Mouse (Mus musculus) CH12.LX (cell line): ENCODE measurements around the gene Ccar1. TPM values are rescaled to one million over a fixed set of nuclear protein-coding genes. Genes with fewer than 3 reads are reported as not detected.

Experiments used
- DNase-seq: peaks from one replicate; pipeline ENCODE4 v3.0.0-alpha.2; 2013; ENCODE audit errors: extremely low read depth
- H3K27ac ChIP-seq: 2 replicates; pipeline ENCODE4 v1.5.1; 2012; ENCODE audit warnings: low read depth, mild to moderate bottlenecking, control low read depth, moderate library complexity; ENCODE audit not compliant: insufficient read depth
- H3K27me3 ChIP-seq: replicated peaks from 2 replicates; pipeline ENCODE3; 2012; ENCODE audit warnings: inconsistent platforms
- H3K36me3 ChIP-seq, 2 experiments: replicated peaks in 1 of 2; 2 replicates each; pipeline versions ENCODE3 to v1.6.1; 2012; ENCODE audit warnings: inconsistent platforms in 1 of 2, low read length in 1 of 2, mild to moderate bottlenecking in 1 of 2, mixed read lengths in 1 of 2, moderate library complexity in 1 of 2; ENCODE audit not compliant: control insufficient read depth in 1 of 2, insufficient read depth in 1 of 2
- H3K4me1 ChIP-seq, 2 experiments: 2 replicates each; pipeline ENCODE4 v1.6.1; 2012; ENCODE audit warnings: inconsistent platforms in 1 of 2, moderate library complexity in 1 of 2; ENCODE audit not compliant: insufficient read depth in 2 of 2, control insufficient read depth in 1 of 2
- H3K4me2 ChIP-seq: 2 replicates; pipeline ENCODE4 v1.6.1; 2012; ENCODE audit warnings: low read depth, mild to moderate bottlenecking, control low read depth; ENCODE audit not compliant: poor library complexity, insufficient read depth, severe bottlenecking
- H3K4me3 ChIP-seq, 3 experiments: fragments of 150-350 bp in 1 of 3; sonication (generic) in 1 of 3; replicated peaks in 1 of 3; 2 replicates each; pipeline versions ENCODE3 to v1.5.1; 2011 to 2012; ENCODE audit warnings: low read depth in 2 of 3, low read length in 2 of 3, mild to moderate bottlenecking in 2 of 3, moderate library complexity in 2 of 3, control low read depth in 1 of 3, improper control_type of control experiment in 1 of 3, inconsistent platforms in 1 of 3, mixed read lengths in 1 of 3; ENCODE audit not compliant: poor library complexity in 1 of 3
- H3K79me2 ChIP-seq: replicated peaks from 2 replicates; pipeline ENCODE4 v1.6.1; 2012; ENCODE audit warnings: mild to moderate bottlenecking, moderate library complexity; ENCODE audit not compliant: control insufficient read depth, poor library complexity, insufficient read depth, severe bottlenecking; ENCODE audit errors: extremely low read depth
- H3K9ac ChIP-seq: 2 replicates; pipeline ENCODE4 v1.6.1; 2012; ENCODE audit warnings: low read depth, mild to moderate bottlenecking, control low read depth, moderate library complexity; ENCODE audit not compliant: insufficient read depth
- H3K9me3 ChIP-seq: replicated peaks from 2 replicates; pipeline ENCODE3; 2012; ENCODE audit warnings: low read length, inconsistent platforms, mixed read lengths
- CHD2 ChIP-seq: IDR thresholded peaks from 2 replicates; pipeline ENCODE4 v1.6.1; 2011; ENCODE audit warnings: low read length, improper control_type of control experiment
- ELF1 ChIP-seq: IDR thresholded peaks from 2 replicates; pipeline ENCODE4 v1.6.1; 2014; ENCODE audit warnings: low read depth, mild to moderate bottlenecking, inconsistent platforms, low read length, improper control_type of control experiment
- EP300 ChIP-seq: IDR thresholded peaks from 2 replicates; pipeline ENCODE4 v1.6.1; 2011; ENCODE audit warnings: low read length, improper control_type of control experiment
- ETS1 ChIP-seq: conservative IDR thresholded peaks from 2 replicates; pipeline ENCODE4 v1.6.1; 2012; ENCODE audit warnings: low read depth, mild to moderate bottlenecking, inconsistent platforms, low read length, improper control_type of control experiment, moderate library complexity
- GABPA ChIP-seq: IDR thresholded peaks from 2 replicates; pipeline ENCODE4 v1.6.1; 2012; ENCODE audit warnings: low read depth, low read length, improper control_type of control experiment, inconsistent platforms; ENCODE audit not compliant: insufficient replicate concordance
- JUND ChIP-seq: conservative IDR thresholded peaks from 2 replicates; pipeline ENCODE4 v1.6.1; 2011; ENCODE audit warnings: low read depth, low read length, improper control_type of control experiment
- MAZ ChIP-seq: IDR thresholded peaks from 2 replicates; pipeline ENCODE4 v1.6.1; 2012; ENCODE audit warnings: low read depth, mild to moderate bottlenecking, inconsistent platforms, low read length, improper control_type of control experiment, moderate library complexity
- MEF2A ChIP-seq: IDR thresholded peaks from 2 replicates; pipeline ENCODE4 v1.6.1; 2014; ENCODE audit warnings: low read depth, mild to moderate bottlenecking, inconsistent platforms, low read length, improper control_type of control experiment, borderline replicate concordance
- MXI1 ChIP-seq: IDR thresholded peaks from 2 replicates; pipeline ENCODE4 v1.6.1; 2011; ENCODE audit warnings: mild to moderate bottlenecking, low read depth, low read length, improper control_type of control experiment
- NELFE ChIP-seq: IDR thresholded peaks from 2 replicates; pipeline ENCODE4 v1.6.1; 2011; ENCODE audit warnings: low read depth, low read length, improper control_type of control experiment
- NRF1 ChIP-seq: IDR thresholded peaks from 2 replicates; pipeline ENCODE4 v1.6.1; 2014; ENCODE audit warnings: low read depth, mild to moderate bottlenecking, inconsistent platforms, low read length, improper control_type of control experiment, moderate library complexity
- PAX5 ChIP-seq: IDR thresholded peaks from 2 replicates; pipeline ENCODE4 v1.6.1; 2012; ENCODE audit warnings: low read length, inconsistent platforms, mixed read lengths
- POLR2AphosphoS2 ChIP-seq: IDR thresholded peaks from 2 replicates; pipeline ENCODE4 v1.6.1; 2011; ENCODE audit warnings: low read depth, low read length, improper control_type of control experiment
- RCOR1 ChIP-seq: conservative IDR thresholded peaks from 2 replicates; pipeline ENCODE4 v1.6.1; 2012; ENCODE audit warnings: low read depth, mild to moderate bottlenecking, inconsistent platforms, low read length, improper control_type of control experiment
- SIN3A ChIP-seq: IDR thresholded peaks from 2 replicates; pipeline ENCODE4 v1.6.1; 2012; ENCODE audit warnings: low read length, improper control_type of control experiment, inconsistent platforms
- SMC3 ChIP-seq: IDR thresholded peaks from 2 replicates; pipeline ENCODE4 v1.6.1; 2011; ENCODE audit warnings: low read depth, low read length, improper control_type of control experiment
- TCF12 ChIP-seq: IDR thresholded peaks from 2 replicates; pipeline ENCODE4 v1.6.1; 2014; ENCODE audit warnings: low read depth, mild to moderate bottlenecking, inconsistent platforms, low read length, improper control_type of control experiment
- USF1 ChIP-seq: IDR thresholded peaks from 2 replicates; pipeline ENCODE4 v1.6.1; 2014; ENCODE audit warnings: low read depth, mild to moderate bottlenecking, inconsistent platforms, low read length, improper control_type of control experiment
- ZKSCAN1 ChIP-seq: IDR thresholded peaks from 2 replicates; pipeline ENCODE4 v1.6.1; 2012; ENCODE audit warnings: low read depth, inconsistent platforms, low read length, improper control_type of control experiment, borderline replicate concordance
- ZMIZ1 ChIP-seq: IDR thresholded peaks from 2 replicates; pipeline ENCODE4 v1.6.1; 2012; ENCODE audit warnings: low read depth, mild to moderate bottlenecking, inconsistent platforms, low read length, improper control_type of control experiment
- dilution Hi-C: fragments of 300-500 bp; cut with MboI; formaldehyde crosslinking; loops from 2 replicates; pipeline ENCODE4 v1.14.3; 2020; ENCODE audit warnings: low sequenced_read_pairs; ENCODE audit not compliant: extremely low pct_unique_long_range_greater_than_20kb, extremely low pct_ligation_motif_present
- in situ Hi-C: fragments of 300-500 bp; cut with MboI; formaldehyde crosslinking; loops from 3 replicates; pipeline ENCODE4 v1.14.3; 2019; ENCODE audit warnings: low sequenced_read_pairs, low pct_ligation_motif_present, low pct_unique_long_range_greater_than_20kb, mixed read lengths
- polyA plus RNA-seq: library from polyadenylated mRNA; unstranded; fragments of >175 nt; gene quantifications from 2 replicates; pipeline ENCODE4 v1.2.1, GENCODE M21; 2012; ENCODE audit warnings: low read depth; ENCODE audit not compliant: insufficient read length
- total RNA-seq, 2 experiments: library from RNA; depleted of rRNA; stranded (reverse); fragments of 300-350 nt in 1 of 2; fragments of >200 nt in 1 of 2; gene quantifications; 2 replicates each; pipeline ENCODE4 v1.2.3; 2012 to 2014

Gene Ccar1
- total and polyA plus RNA-seq, 3 experiments: 41.5 to 134 (median 43.1) TPM

- Histone ChIP-seq H3K9ac (no peak overlapping the region), H3K36me3 (no peaks in the 10 kb centered on the region), H3K79me2 (no peaks in the 10 kb centered on the region), H3K27me3 (no peaks in the 10 kb centered on the region), H3K4me2 (no peak overlapping the region), H3K27ac (no peak overlapping the region), H3K9me3 (no peaks in the 10 kb centered on the region), H3K4me3 (no peak overlapping the region), H3K4me1 (peaks cover 0 to 3% of the 10 kb centered on the region in 2 experiments; a peak in 2 of 4 replicates)
- dilution Hi-C loops: no loop called here
- no peak for DNase-seq
- in situ Hi-C loops: no loop called here
- TF ChIP-seq ETS1 (no peak), GABPA (no peak), TCF12 (no peak), EP300 (no peak), RCOR1 (no peak), ZKSCAN1 (no peak), MXI1 (no peak), MEF2A (no peak), SIN3A (no peak), NRF1 (no peak), ELF1 (no peak), JUND (no peak), USF1 (no peak), PAX5 (no peak), NELFE (no peak), POLR2AphosphoS2 (no peak)
Measured at GRCm38 (mm10) chr10:62832783-62833182, 40.7 kb upstream of the Ccar1 start.

- H3K4me2 ChIP-seq: no peak overlapping the region
Measured at GRCm38 (mm10) chr10:62831546-62831945, 39.5 kb upstream of the Ccar1 start.

More at GRCm38 (mm10) chr10:62831546-62831945, 39.5 kb upstream of the Ccar1 start:
- TF ChIP-seq CHD2 (no peak), SMC3 (no peak), PAX5 (no peak), GABPA (no peak), ZMIZ1 (no peak), MAZ (no peak), USF1 (no peak), EP300 (no peak), MXI1 (no peak), NELFE (no peak)
- Histone ChIP-seq H3K27me3 (no peaks in the 10 kb centered on the region), H3K4me1 (no peaks in the 10 kb centered on the region), H3K36me3 (no peaks in the 10 kb centered on the region), H3K79me2 (no peaks in the 10 kb centered on the region), H3K9me3 (no peaks in the 10 kb centered on the region), H3K27ac (no peak overlapping the region), H3K4me3 (no peak overlapping the region), H3K9ac (no peak overlapping the region)
- no peak for DNase-seq
- dilution Hi-C loops: no loop called here
- in situ Hi-C loops: no loop called here
